13 mouse cellular contexts compared by ENCODE assay signal in genomic region chr2:35486981-35487655, GRCm38 (mm10). TPM values are rescaled to one million over a fixed set of nuclear protein-coding genes. Genes with fewer than 3 reads are reported as not detected.
DNase-seq lines count a peak whose midpoint lies in the region; ATAC-seq lines count a peak whose summit lies in the region.
"Had no signal": no experiment of that assay in that cellular context is flagged by ENCODE, and none has a peak within 500 bp of the region (broad histone marks: within the 10 kb centered on the region; RNA-seq: fewer than 3 reads in every experiment).

No protein-coding gene starts in this region.

- WGBS in limb, embryonic 10.5 days, result 58% methylated on average over 5 of the region's 5 CpGs

- no peaks in the 10 kb centered on the region for H3K9me3 ChIP-seq in megakaryocyte, embryonic 14.5 days
- no peaks in the 10 kb centered on the region for H3K9me3 ChIP-seq in limb, embryonic 10.5 days (replicated peaks)
- H3K9me3 ChIP-seq: hindbrain, embryonic 15.5 days had no signal

- DNase-seq in embryo, embryonic 10 days (ENCODE audit: low spot score), result peak; percentile 37
- no peak for DNase-seq in embryo, embryonic 9.5 days (ENCODE audit: extremely low spot score)
- DNase-seq in R1 (ENCODE audit: low read depth, low spot score), result peak; percentile 86
- no peak for DNase-seq in limb, embryonic 10.5 days (ENCODE audit: low spot score)
- no peak for DNase-seq in kidney, adult 18-20 months
- DNase-seq: adrenal gland, postnatal 10 days; cerebellum, postnatal 25 days; kidney, adult 2 months; kidney, postnatal 4 days had no signal

- no peaks in the 10 kb centered on the region for H3K36me3 ChIP-seq in megakaryocyte, embryonic 14.5 days (replicated peaks; ENCODE audit: low read length)
- H3K36me3 ChIP-seq in limb, embryonic 10.5 days, result no peaks in the 10 kb centered on the region
- H3K36me3 ChIP-seq: hindbrain, embryonic 15.5 days had no signal

- H3K27me3 ChIP-seq in megakaryocyte, embryonic 14.5 days (replicated peaks), result peaks cover 18% of the 10 kb centered on the region
- no peaks in the 10 kb centered on the region for H3K27me3 ChIP-seq in limb, embryonic 10.5 days (ENCODE audit: low read depth, poor library complexity, severe bottlenecking)
- H3K27me3 ChIP-seq: hindbrain, embryonic 15.5 days had no signal

- peak overlapping the region; percentile 53 for H3K4me3 ChIP-seq in megakaryocyte, embryonic 14.5 days (replicated peaks)
- no peak overlapping the region for H3K4me3 ChIP-seq in limb, embryonic 10.5 days
- H3K4me3 ChIP-seq: hindbrain, embryonic 15.5 days had no signal

- peak overlapping the region; percentile 53; the same call in 1 of the 2 replicates for H3K27ac ChIP-seq in limb, embryonic 10.5 days
- H3K27ac ChIP-seq: hindbrain, embryonic 15.5 days had no signal

- ATAC-seq in megakaryocyte, adult 5-6 weeks (ENCODE audit: poor library complexity, severe bottlenecking), result no peak
- no peak for ATAC-seq in megakaryocyte-erythroid progenitor cell, adult 5-6 weeks (replicated peaks; ENCODE audit: low FRiP score, low TSS enrichment, poor library complexity, severe bottlenecking)

- H3K4me1 ChIP-seq in megakaryocyte, embryonic 14.5 days, result peaks cover 54% of the 10 kb centered on the region
- peaks cover 19% of the 10 kb centered on the region for H3K4me1 ChIP-seq in limb, embryonic 10.5 days

RNA-seq across cellular contexts. Expression of gene Ggta1, which starts 24.1 kb away (rescaled TPM):
- 1.9 and 6.5 TPM in 2 replicates for polyA plus RNA-seq in megakaryocyte, embryonic 14.5 days (2012; ENCODE audit: insufficient read depth, low replicate concordance)
- total RNA-seq in megakaryocyte, adult 5-6 weeks (2015), result 41.7 and 51.1 TPM in 2 replicates
- 68.3 and 71.2 TPM in 2 replicates for total RNA-seq in megakaryocyte, adult 5-6 weeks (2017)
- 6.5 and 6.6 TPM in 2 replicates for polyA plus RNA-seq in limb, embryonic 10.5 days (2016; fragmentation: Nextera tagmentation; extraction: Ambion mirVana)
- 8.4 and 13.4 TPM in 2 replicates for total RNA-seq in megakaryocyte-erythroid progenitor cell, adult 5-6 weeks (2014; fragmentation: Nextera tagmentation)
- total RNA-seq in megakaryocyte-erythroid progenitor cell, adult 5-6 weeks (2017), result 12.5 and 18.7 TPM in 2 replicates

Comparison
In these comparisons a context has a peak if more than half of its experiments do, and no peak if none do; other contexts are left out.
1. DNase-seq: peak in embryo, embryonic 10 days (single experiment) and R1 (single experiment); none in embryo, embryonic 9.5 days (single experiment), limb, embryonic 10.5 days (single experiment) and kidney, adult 18-20 months (single experiment).